Mouse (Mus musculus) gonadal fat pad, adult 2 months (tissue): ENCODE data around the gene Mgl2. TPM values are rescaled to one million over a fixed set of nuclear protein-coding genes. Genes with fewer than 3 reads are reported as not detected.
"Not testable (repeated sequence)": the region's sequence is repeated elsewhere in the genome, so short reads cannot be mapped to it uniquely, and the experiment has no call there.

Source experiments
- DNase-seq: peaks from one replicate; pipeline ENCODE4 v3.0.0-alpha.2; 2012; ENCODE audit warnings: low read depth
- polyA plus RNA-seq: library from polyadenylated mRNA; depleted of rRNA; stranded (reverse); fragments of >200 nt; gene quantifications from 2 replicates; pipeline ENCODE4 v1.2.3, GENCODE M21; 2012; rRNA removed

The Mgl2 gene
- 14.1 and 33.9 TPM in 2 replicates for polyA plus RNA-seq

- no peak for DNase-seq
These were observed at the start of gene Mgl2 for GRCm38 (mm10) chr11:70129926-70130379. Mgl2 (plus strand) TSS chr11:70130329.

GRCm38 (mm10) chr11:70080803-70081590, 49.1 kb upstream of the Mgl2 start:
- DNase-seq: no peak

GRCm38 (mm10) chr11:70084563-70084962, 45.6 kb upstream of the Mgl2 start:
- DNase-seq: no peak

- DNase-seq: no peak
These were observed 37.9 kb upstream of the Mgl2 start, which contains the start of gene Asgr2 for GRCm38 (mm10) chr11:70091986-70092783. Asgr2 (plus strand) TSS chr11:70092644.

- DNase-seq: no peak
These were observed 32.7 kb upstream of the Mgl2 start for GRCm38 (mm10) chr11:70097396-70097795.

- no peak for DNase-seq
These were observed 31.0 kb upstream of the Mgl2 start for GRCm38 (mm10) chr11:70099102-70099501.

- DNase-seq: no peak
These were observed 30.3 kb upstream of the Mgl2 start for GRCm38 (mm10) chr11:70099809-70100208.

GRCm38 (mm10) chr11:70103701-70104315, 26.3 kb upstream of the Mgl2 start:
- no peak for DNase-seq

GRCm38 (mm10) chr11:70107085-70107484, 23.0 kb upstream of the Mgl2 start:
- DNase-seq: no peak

GRCm38 (mm10) chr11:70110146-70110545, 20.0 kb upstream of the Mgl2 start:
- DNase-seq: no peak

GRCm38 (mm10) chr11:70114562-70114961, 15.6 kb upstream of the Mgl2 start:
- no peak for DNase-seq

- no peak for DNase-seq
These were observed 14.2 kb upstream of the Mgl2 start for GRCm38 (mm10) chr11:70115901-70116300.

- DNase-seq: not testable (repeated sequence)
These were observed 4.9 kb downstream of the Mgl2 start for GRCm38 (mm10) chr11:70135001-70135400.

- DNase-seq: not testable (repeated sequence)
These were observed 5.8 kb downstream of the Mgl2 start for GRCm38 (mm10) chr11:70135925-70136324.

- no peak for DNase-seq
These were observed 9.0 kb downstream of the Mgl2 start for GRCm38 (mm10) chr11:70139171-70139570.

- DNase-seq: no peak
These were observed 20.9 kb downstream of the Mgl2 start for GRCm38 (mm10) chr11:70151072-70151471.

- DNase-seq: not testable (repeated sequence)
These were observed 25.8 kb downstream of the Mgl2 start, which contains the start of gene Clec10a for GRCm38 (mm10) chr11:70155897-70156296. Clec10a (plus strand) TSS chr11:70156197.

GRCm38 (mm10) chr11:70162336-70162735, 32.2 kb downstream of the Mgl2 start:
- no peak for DNase-seq

- DNase-seq: no peak
These were observed 36.1 kb downstream of the Mgl2 start for GRCm38 (mm10) chr11:70165972-70166921.

- no peak for DNase-seq
These were observed 38.0 kb downstream of the Mgl2 start for GRCm38 (mm10) chr11:70168136-70168535.

GRCm38 (mm10) chr11:70169471-70169870, 39.3 kb downstream of the Mgl2 start:
- not testable (repeated sequence) for DNase-seq
